Mouse (Mus musculus): ENCODE measurements at regions not wholly inside any gene's neighbourhood (a gene's known extent, or its start where the extent isn't known, plus 50 kb on each side); places are given as distances from the start of the nearest gene placed in this dataset.

DNA sequence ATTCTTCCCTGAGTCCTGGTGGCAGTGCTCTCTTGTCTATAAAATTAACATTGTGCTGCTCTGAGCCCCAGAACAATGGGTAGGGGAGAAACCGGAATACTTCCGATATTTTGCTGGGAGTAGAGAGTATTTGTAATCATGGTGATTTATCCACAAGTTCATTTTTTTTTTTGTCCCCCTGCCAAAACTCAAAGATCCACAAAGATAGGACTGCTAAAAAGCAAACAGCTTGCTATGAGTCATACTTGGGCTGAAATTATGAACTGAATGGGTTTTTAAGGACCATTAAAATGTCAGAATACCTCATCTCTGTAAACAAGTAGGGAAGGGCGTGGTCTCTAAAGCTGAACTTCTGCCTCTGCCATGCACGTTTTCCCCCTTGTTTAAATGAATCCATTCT is 476.3 kb downstream of the Tmem132b start:
- no peak for DNase-seq (ENCODE audit: low spot score in 2 of 2)
- intact Hi-C loops (cut with DNase I) = no loop called here

DNA sequence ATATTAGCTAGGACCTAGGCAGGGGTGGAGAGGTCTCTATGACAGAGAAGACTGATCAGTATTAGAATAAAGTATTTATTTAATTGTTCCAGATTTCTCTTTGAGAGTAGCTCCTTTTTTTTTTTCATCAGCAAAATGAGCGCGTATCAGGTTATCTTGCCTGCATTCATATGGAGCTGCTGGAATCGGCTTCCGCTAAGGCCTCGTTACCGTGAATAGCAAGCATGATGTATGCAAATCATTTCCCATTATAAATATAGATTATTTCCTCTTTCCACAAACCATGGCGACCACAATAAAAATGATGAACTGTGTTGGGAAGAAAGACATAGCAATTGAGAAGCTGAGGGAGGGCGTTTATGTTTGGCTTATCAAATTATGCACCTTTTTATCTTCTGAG is 476.7 kb downstream of the Tmem132b start:
- intact Hi-C loops (cut with DNase I) = no loop called here
- no peak for DNase-seq (ENCODE audit: low spot score in 2 of 2)

- DNase-seq (ENCODE audit: low spot score in 2 of 2) = no peak
- intact Hi-C loops (cut with DNase I) = no loop called here
Observed at GRCm38 (mm10) chr5:126019781-126020180, 488.2 kb downstream of the Tmem132b start.

- DNase-seq (ENCODE audit: low spot score in 2 of 2) = no peak
- intact Hi-C loops (cut with DNase I) = no loop called here
Observed at GRCm38 (mm10) chr5:126023906-126024305, 492.3 kb downstream of the Tmem132b start.

DNA sequence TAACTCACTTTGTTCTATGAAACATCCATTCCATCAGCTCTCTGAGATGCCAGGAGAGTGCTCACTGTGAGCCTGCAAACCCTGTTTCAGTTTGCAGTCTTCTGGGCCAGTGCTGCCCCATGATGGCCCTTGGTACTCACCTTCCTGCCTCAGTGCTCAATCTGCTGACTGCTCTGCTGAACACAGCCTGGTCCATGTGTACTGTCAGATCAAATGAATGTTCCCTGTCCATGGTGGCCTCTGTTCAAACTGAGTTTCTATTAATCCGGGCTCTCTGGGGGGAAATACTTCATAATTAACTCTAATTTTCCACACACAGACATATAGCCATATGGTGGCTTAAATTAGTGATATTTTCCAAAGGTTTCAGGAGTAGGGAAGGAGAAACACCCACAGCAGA is 503.3 kb downstream of the Tmem132b start:
- no peak for DNase-seq (ENCODE audit: low spot score in 2 of 2)
- intact Hi-C loops (cut with DNase I) = no loop called here

GRCm38 (mm10) chr5:126036686-126037085 is 505.1 kb downstream of the Tmem132b start:
- intact Hi-C loops (cut with DNase I) = no loop called here
- no peak for DNase-seq (ENCODE audit: low spot score in 2 of 2)

DNA sequence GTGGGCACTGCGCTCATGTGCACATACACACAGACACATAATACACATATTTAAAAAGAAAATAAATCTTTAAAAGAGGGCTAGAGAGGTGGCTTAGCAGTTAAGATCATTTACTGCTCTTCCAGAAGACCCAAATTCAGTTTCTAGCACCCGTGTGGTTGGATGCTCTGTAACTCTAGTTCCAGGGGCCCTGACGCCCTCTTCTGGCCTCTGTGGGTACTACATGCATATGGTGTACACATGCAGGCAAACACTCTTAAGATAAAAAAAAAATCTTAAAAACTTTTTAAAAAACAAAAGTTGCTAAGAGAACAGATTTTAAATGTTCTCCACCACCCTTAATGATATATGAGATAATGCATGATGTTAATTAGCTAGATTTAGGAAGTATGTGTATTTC is 514.2 kb downstream of the Tmem132b start:
- no peak for DNase-seq (ENCODE audit: low spot score in 2 of 2)
- intact Hi-C loops (cut with DNase I) = no loop called here

- DNase-seq (ENCODE audit: low spot score in 2 of 2) = no peak
- intact Hi-C loops (cut with DNase I) = no loop called here
Observed at GRCm38 (mm10) chr5:126063644-126064043, 532.1 kb downstream of the Tmem132b start.

GRCm38 (mm10) chr5:126079281-126079838 is 547.8 kb downstream of the Tmem132b start:
- no peak for DNase-seq (ENCODE audit: low spot score in 2 of 2)
- intact Hi-C loops (cut with DNase I) = no loop called here

DNA sequence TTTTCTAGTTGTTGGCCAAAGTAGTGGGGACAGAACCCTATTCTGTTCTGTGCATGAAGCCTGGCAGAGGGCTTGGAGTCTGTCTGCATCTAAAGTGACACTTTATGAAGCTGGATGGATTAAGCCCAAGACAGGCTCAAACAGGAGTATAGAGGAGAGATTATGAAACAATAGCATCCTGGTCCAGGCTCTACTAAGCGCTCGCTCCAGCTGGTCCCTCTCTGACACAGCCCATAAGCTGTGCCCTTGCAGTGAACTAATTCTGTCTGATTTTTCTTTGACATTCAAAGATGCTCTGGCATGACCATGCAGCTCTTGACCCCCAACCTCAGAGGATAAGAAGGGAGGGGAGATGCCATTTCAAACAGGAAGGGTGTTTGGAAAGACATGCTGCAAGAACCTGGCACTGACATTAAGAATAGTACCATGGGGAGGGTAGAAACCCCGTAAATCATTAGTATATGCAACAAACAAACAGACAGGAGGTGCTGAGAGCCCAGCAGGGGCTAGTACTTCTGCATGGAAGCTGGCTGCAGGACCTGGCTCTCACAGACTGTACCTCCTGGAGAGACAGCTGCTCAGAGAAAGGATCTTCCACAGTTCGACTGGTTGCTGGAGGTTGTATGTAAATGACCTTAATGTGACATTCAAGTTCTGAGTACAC is 556.8 kb downstream of the Tmem132b start:
- intact Hi-C loops (cut with DNase I) = no loop called here
- no peak for DNase-seq (ENCODE audit: low spot score in 2 of 2)

DNA sequence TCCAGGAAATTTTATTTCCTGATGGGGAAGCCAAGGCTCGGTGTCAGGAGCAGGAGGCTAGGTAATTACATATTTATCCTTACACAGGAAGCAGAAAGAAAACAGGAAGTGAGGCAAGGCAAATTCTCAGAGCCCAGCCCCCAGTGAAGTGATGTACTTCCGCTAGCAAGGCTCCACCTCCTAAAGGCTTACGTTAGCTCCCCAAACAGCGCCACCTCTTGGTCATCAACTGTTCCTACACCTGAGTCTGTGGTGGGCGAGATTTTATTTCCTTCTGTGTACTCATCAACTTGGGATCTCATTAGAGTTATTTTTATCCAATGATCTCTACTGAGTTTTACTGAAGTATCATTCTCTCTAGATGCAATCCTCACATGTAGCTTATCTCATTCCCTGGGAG is 561.6 kb downstream of the Tmem132b start:
- intact Hi-C loops (cut with DNase I) = no loop called here
- DNase-seq (ENCODE audit: low spot score in 2 of 2) = no peak

GRCm38 (mm10) chr5:126096616-126097261 is 565.2 kb downstream of the Tmem132b start:
- intact Hi-C loops (cut with DNase I) = no loop called here
- no peak for DNase-seq (ENCODE audit: low spot score in 2 of 2)

DNA sequence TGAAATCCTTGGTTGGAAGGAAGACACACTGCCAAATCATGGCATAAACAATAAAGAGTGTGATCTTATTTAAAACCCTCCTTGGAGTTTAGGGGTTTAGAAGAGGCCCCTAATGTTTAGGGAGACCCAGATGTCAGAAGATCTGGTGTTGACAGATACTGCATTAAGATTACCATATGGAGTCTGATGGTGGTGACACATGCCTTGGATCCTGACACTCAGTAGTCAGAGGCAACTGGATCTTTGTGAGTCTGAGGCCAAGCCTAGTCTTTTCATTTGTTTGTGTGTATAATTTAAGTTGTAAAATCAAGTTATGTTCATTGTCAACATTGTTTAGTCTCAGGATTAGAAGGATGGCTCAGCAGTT is 565.7 kb downstream of the Tmem132b start:
- intact Hi-C loops (cut with DNase I) = no loop called here
- no peak for DNase-seq (ENCODE audit: low spot score in 2 of 2)

DNA sequence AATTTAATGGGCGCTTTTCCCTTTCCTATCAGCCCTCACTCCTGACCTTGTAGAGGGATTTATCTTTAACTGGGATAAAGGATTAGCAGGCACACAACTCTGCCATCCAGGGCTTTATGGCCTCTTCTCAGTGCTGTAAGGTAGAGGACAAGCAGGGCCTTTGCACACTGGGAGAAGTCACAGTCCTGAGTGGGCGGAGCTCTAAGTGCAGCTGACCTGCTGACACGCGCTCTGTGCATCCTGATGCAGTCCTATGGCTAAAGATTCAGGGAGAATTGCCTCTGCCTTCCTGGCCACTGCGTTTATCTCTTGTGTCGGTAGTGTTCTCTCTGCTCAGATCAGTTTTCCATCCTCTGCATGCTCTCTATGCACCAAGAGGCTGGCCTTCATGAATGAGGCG is 566.9 kb downstream of the Tmem132b start:
- intact Hi-C loops (cut with DNase I) = no loop called here
- no peak for DNase-seq (ENCODE audit: low spot score in 2 of 2)

- DNase-seq (ENCODE audit: low spot score in 2 of 2) = no peak
- intact Hi-C loops (cut with DNase I) = no loop called here
Observed at GRCm38 (mm10) chr5:126099931-126100330, 568.4 kb downstream of the Tmem132b start.

DNA sequence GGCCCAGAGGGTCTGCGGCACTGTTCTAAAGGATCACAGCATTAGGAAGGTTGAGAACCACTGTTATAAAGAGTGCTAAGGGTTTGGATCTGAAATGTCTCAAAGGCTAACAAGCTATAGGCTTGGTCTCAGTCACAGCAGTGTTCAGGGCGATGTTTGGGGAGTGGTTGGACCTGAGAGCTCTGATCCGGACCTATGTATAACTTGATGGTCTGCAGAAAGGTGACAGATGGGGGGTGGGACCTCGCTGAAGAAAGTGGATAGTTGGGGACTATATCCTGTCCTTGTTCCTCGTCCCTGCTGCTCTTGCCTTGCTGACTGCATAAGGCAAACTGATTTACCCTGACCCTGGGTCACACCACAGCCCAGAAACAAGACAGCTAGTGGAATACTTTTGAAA is 572.9 kb downstream of the Tmem132b start:
- DNase-seq (ENCODE audit: low spot score in 2 of 2) = no peak
- intact Hi-C loops (cut with DNase I) = no loop called here

DNA sequence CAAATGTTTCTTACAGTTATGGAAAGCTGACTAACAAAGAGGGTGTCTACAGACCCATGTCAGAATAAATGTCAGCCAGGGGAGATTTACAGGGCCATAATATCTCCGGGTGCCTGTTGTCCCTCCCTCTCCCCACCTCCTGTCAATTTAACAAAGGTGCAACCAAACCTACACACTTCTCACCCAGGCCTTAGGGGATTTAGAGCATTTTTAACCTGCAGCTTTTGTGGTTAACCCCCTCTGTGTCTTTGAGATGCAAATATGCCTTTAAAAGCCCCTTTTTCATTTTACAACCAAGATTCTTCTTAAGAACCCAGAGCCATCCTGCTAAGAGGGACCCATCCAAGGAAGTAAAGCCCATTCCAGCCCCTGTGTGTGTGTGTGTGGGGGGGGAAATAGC is 573.3 kb downstream of the Tmem132b start:
- no peak for DNase-seq (ENCODE audit: low spot score in 2 of 2)
- intact Hi-C loops (cut with DNase I) = no loop called here

GRCm38 (mm10) chr5:126105446-126105845 is 573.9 kb downstream of the Tmem132b start:
- intact Hi-C loops (cut with DNase I) = no loop called here
- DNase-seq (ENCODE audit: low spot score in 2 of 2) = no peak

- intact Hi-C loops (cut with DNase I) = no loop called here
Observed at GRCm38 (mm10) chr5:126107020-126107419, 575.4 kb downstream of the Tmem132b start.

GRCm38 (mm10) chr5:126108837-126109236 is 577.3 kb downstream of the Tmem132b start:
- intact Hi-C loops (cut with DNase I) = no loop called here
- DNase-seq (ENCODE audit: low spot score in 2 of 2) = no peak

More at GRCm38 (mm10) chr5:126107020-126107419, 575.4 kb downstream of the Tmem132b start:
- no peak for DNase-seq (ENCODE audit: low spot score in 2 of 2)

- intact Hi-C loops (cut with DNase I) = no loop called here
Observed at GRCm38 (mm10) chr5:126117291-126117690, 585.7 kb downstream of the Tmem132b start.

More at GRCm38 (mm10) chr5:126117291-126117690, 585.7 kb downstream of the Tmem132b start:
- no peak for DNase-seq (ENCODE audit: low spot score in 2 of 2)

Data from left cerebral cortex, postnatal 36 days (tissue).